In genomic region chr1:186763451-186763850, GRCm38 (mm10) we compare ENCODE assay signal across 4 mouse cellular contexts. TPM values are rescaled to one million over a fixed set of nuclear protein-coding genes. Genes with fewer than 3 reads are reported as not detected.
DNase-seq lines count a peak whose midpoint lies in the region; ATAC-seq and TF ChIP-seq lines count a peak whose summit lies in the region.
"Not testable (repeated sequence)": the region's sequence is repeated elsewhere in the genome, so short reads cannot be mapped to it uniquely, and the experiment has no call there.

No protein-coding gene starts in this region.

- H3K27ac ChIP-seq in liver, postnatal 0 days (ENCODE audit: low read depth) = not testable (repeated sequence)

- not testable (repeated sequence) for H3K4me3 ChIP-seq in liver, postnatal 0 days (ENCODE audit: low read depth, low read length)

- not testable (repeated sequence) for H3K9me3 ChIP-seq in liver, postnatal 0 days (ENCODE audit: low read length)

- H3K4me1 ChIP-seq in liver, postnatal 0 days (ENCODE audit: insufficient read depth) = not testable (repeated sequence)

- not testable (repeated sequence) for H3K9ac ChIP-seq in liver, postnatal 0 days (replicated peaks)

- H3K4me2 ChIP-seq in liver, postnatal 0 days (ENCODE audit: low read depth, low read length) = not testable (repeated sequence)

- ATAC-seq in granulocyte monocyte progenitor cell, adult 5-6 weeks (replicated peaks; ENCODE audit: poor library complexity, severe bottlenecking) = peak; percentile 96
- peak; percentile 29; the same call in 1 of the 2 replicates for ATAC-seq in liver, postnatal 0 days
- ATAC-seq in megakaryocyte, adult 5-6 weeks (ENCODE audit: poor library complexity, severe bottlenecking) = peak; percentile 85
- ATAC-seq in megakaryocyte progenitor cell, adult 5-6 weeks (replicated peaks; ENCODE audit: poor library complexity) = peak; percentile 96

- not testable (repeated sequence) for TF ChIP-seq CTCF in liver, postnatal 0 days (IDR thresholded peaks at IDR 0.05; ENCODE audit: low read depth)

- not testable (repeated sequence) for H3K36me3 ChIP-seq in liver, postnatal 0 days (replicated peaks; ENCODE audit: insufficient read depth, low read length)

- not testable (repeated sequence) for TF ChIP-seq EP300 in liver, postnatal 0 days (IDR thresholded peaks at IDR 0.05; ENCODE audit: low read depth)

- not testable (repeated sequence) for DNase-seq in liver, postnatal 0 days

- 59% methylated on average over 6 of the region's 6 CpGs for WGBS in liver, postnatal 0 days (ENCODE audit: insufficient replicate concordance)

- not testable (repeated sequence) for H3K27me3 ChIP-seq in liver, postnatal 0 days (ENCODE audit: insufficient read depth, low read length)

RNA-seq across cellular contexts. Expression of gene Rrp15, which starts 14.3 kb away (rescaled TPM):
- total RNA-seq in granulocyte monocyte progenitor cell, adult 5-6 weeks (2014; fragmentation: Nextera tagmentation) = 44.3 and 48.1 TPM in 2 replicates
- 135 and 142 TPM in 2 replicates for total RNA-seq in granulocyte monocyte progenitor cell, adult 5-6 weeks (2017)
- polyA plus RNA-seq in liver, postnatal 0 days (2015; fragmentation: Nextera tagmentation; extraction: Ambion mirVana) = 22.1 and 22.4 TPM in 2 replicates
- 12.6 and 15.3 TPM in 2 replicates for total RNA-seq in megakaryocyte, adult 5-6 weeks (2015)
- total RNA-seq in megakaryocyte, adult 5-6 weeks (2017) = 26.1 and 37.9 TPM in 2 replicates
- 57.6 and 66.0 TPM in 2 replicates for total RNA-seq in megakaryocyte progenitor cell, adult 5-6 weeks (2015)
- 125 and 169 TPM in 2 replicates for total RNA-seq in megakaryocyte progenitor cell, adult 5-6 weeks (2017)

RNA-seq across cellular contexts. Expression of gene Tgfb2, which starts 57.7 kb away (rescaled TPM):
- 5.1 TPM in 1 of 2 replicates, not detected in the other for total RNA-seq in granulocyte monocyte progenitor cell, adult 5-6 weeks (2014; fragmentation: Nextera tagmentation)
- not detected in 2 replicates for total RNA-seq in granulocyte monocyte progenitor cell, adult 5-6 weeks (2017)
- polyA plus RNA-seq in liver, postnatal 0 days (2015; fragmentation: Nextera tagmentation; extraction: Ambion mirVana) = 0.81 and 0.99 TPM in 2 replicates
- total RNA-seq in megakaryocyte, adult 5-6 weeks (2015) = not detected in 2 replicates
- total RNA-seq in megakaryocyte, adult 5-6 weeks (2017) = 0.37 TPM in 1 of 2 replicates, not detected in the other
- total RNA-seq in megakaryocyte progenitor cell, adult 5-6 weeks (2015) = 0.05 and 0.12 TPM in 2 replicates
- 0.44 TPM in 1 of 2 replicates, not detected in the other for total RNA-seq in megakaryocyte progenitor cell, adult 5-6 weeks (2017)

Comparison
In these comparisons a context has a peak if more than half of its experiments do, and no peak if none do; other contexts are left out.
1. ATAC-seq: peak in every context shown above with its lines; median percentile 96 in granulocyte monocyte progenitor cell, adult 5-6 weeks; 96 in megakaryocyte progenitor cell, adult 5-6 weeks; 85 in megakaryocyte, adult 5-6 weeks; 29 in liver, postnatal 0 days.